Mouse (Mus musculus) brown adipose tissue, adult 24 weeks (tissue): ENCODE results near the gene Trpm4. TPM values are rescaled to one million over a fixed set of nuclear protein-coding genes. Genes with fewer than 3 reads are reported as not detected.

Experiments used
- H3K27ac ChIP-seq: fragments of 200-500 bp; replicated peaks from 2 replicates; pipeline ENCODE4 v1.5.1; 2012; ENCODE audit warnings: low read depth, mild to moderate bottlenecking, low read length
- H3K4me1 ChIP-seq: fragments of 200-500 bp; 2 replicates; pipeline ENCODE4 v1.6.1; 2012; ENCODE audit warnings: low read length, mixed read lengths; ENCODE audit not compliant: control insufficient read depth, insufficient read depth, insufficient read length
- H3K4me3 ChIP-seq: fragments of 200-500 bp; 2 replicates; pipeline ENCODE4 v1.5.1; 2012; ENCODE audit warnings: low read depth, mild to moderate bottlenecking, low read length, moderate library complexity; ENCODE audit not compliant: insufficient read depth
- polyA plus RNA-seq: library from polyadenylated mRNA; stranded (reverse); fragments of >200 nt; gene quantifications from 2 replicates; pipeline ENCODE4 v1.2.4, GENCODE M21; 2012; ENCODE audit not compliant: missing spikeins, insufficient read depth, insufficient read length

Gene Trpm4
- polyA plus RNA-seq, 1 experiment, result 4.0 TPM

DNA sequence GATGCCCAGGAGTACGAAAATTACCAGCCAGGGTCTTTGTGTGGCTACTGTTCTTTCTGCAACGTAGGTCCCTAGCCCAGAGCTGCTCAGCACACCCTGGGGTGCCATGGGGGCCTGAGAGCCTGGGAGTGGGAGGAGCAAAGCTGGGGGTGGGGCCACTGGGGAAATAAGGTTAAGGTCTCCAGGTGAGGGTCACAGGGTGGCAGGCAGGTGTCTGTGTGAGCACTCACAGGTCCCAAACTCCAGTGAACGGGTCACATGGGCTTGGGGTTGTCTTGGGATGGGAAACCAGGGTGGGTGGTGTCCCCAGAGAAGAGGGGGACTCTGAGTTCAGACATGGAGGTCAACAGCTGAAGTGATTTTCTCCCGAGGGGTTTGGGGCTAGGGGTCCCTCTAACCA lies 3.9 kb upstream of the Trpm4 start:
- Histone ChIP-seq H3K4me3 (no peak overlapping the region), H3K27ac (no peak overlapping the region), H3K4me1 (peaks cover 16% of the 10 kb centered on the region)

DNA sequence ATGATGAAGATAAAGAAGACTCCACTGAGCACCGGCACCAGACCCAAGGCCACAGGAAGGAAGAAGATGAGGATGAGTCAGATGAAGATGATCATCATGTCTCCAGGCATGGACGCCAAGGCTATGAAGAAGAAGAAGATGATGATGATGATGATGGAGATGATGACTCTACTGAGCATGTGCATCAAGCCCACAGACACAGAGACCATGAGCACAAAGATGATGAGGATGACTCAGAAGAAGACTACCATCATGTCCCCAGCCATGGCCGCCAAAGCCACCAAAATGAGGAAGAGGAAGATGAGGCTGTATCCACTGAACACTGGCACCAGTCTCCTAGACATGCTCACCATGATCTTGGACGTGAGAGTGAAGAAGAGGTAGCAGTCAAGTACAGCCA lies 2.7 kb upstream of the Trpm4 start:
- peaks cover 22% of the 10 kb centered on the region for H3K4me1 ChIP-seq
- no peak overlapping the region for H3K27ac ChIP-seq

DNA sequence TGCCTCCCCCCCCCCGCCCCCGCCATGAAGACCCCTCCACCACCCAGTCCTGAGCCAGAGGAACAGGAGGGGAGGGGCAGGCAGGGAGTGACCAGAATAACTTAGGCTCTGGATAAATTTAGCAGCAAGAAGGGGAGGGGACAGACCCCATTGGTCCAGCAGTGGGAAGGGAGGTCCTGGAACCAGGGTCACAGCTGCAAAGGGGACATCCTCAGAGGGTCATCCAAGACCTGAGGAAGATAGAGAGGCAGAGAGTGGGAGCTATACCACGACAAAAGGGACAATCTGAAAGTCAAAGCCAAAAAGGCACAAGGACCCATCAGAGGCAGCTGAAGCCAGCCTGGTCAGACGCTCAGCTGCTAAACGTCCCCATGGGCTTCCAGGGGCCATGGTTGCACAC lies 1.5 kb upstream of the Trpm4 start, which contains the start of gene Hrc:
TSS of gene Hrc (plus strand) at position 235 of the 400 bp plus-strand sequence.
- no peak within 1 kb of the TSS for H3K27ac ChIP-seq
- H3K4me3 ChIP-seq, result no peak within 1 kb of the TSS; the same call in 1 of the 2 replicates
- peaks cover 14% of the 10 kb centered on the region for H3K4me1 ChIP-seq

More for the DNA sequence above, 2.7 kb upstream of the Trpm4 start:
- H3K4me3 ChIP-seq, result no peak overlapping the region

DNA sequence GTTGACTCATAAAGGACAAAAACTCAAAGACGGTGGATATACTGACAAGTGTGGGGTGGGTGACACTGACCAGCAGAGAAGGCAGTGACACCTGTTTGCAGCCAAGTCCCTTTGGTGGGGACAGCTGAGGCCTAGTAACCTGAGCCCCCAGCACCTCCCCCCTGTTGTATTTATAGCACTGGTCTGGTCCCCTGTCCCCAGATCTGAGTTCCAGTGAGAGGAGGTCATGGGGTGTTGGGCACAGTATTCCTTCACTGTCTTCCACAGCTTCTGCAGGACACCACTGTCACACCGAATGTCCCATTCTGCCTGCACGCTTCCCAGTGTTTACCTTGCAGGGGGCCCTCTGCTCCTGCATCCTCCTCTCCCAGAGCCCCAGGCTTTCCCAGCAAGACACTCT lies 1.0 kb upstream of the Trpm4 start:
- peaks cover 11% of the 10 kb centered on the region for H3K4me1 ChIP-seq
- no peak overlapping the region for H3K27ac ChIP-seq
- no peak overlapping the region for H3K4me3 ChIP-seq

DNA sequence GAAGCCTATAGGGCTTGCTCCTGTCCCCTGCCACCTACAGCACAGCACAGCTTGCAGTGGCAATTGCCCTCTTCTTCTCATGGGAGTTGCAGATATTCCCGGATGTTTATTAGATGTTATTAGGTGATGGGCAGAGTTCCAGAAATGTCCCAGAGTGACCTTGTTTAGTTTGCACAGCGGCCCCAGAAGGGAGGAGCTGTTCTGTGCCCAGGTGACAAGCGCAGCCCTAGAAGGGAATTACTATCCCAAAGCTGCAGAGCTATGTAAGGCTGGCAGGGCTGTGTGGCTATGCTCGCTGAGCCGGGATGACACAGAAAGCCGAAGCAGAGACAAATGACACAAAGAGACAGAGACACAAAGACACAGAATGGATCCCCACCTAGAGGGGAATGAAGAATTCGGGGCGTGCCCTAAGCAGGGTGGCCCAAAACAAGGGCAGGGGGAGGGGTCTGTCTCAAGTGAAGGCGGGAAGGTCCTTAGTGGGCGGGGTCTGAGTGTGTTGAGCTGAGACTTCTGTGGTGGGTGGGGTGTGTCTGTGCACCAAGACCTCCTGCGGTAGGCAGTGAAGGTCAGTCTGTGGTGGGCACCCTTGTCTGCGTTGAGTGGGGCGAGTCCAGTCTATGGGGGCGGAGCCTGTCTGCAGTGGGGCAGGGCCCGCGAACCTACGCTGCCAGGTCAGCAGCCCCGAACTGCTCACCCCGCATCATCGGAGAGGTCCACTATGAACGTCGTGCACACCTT lies 725 bp downstream of the Trpm4 start:
- peak overlapping the region; percentile 42; the same call in 1 of the 2 replicates for H3K27ac ChIP-seq
- H3K4me1 ChIP-seq, result peaks cover 11% of the 10 kb centered on the region
- H3K4me3 ChIP-seq, result peak overlapping the region; percentile 74

DNA sequence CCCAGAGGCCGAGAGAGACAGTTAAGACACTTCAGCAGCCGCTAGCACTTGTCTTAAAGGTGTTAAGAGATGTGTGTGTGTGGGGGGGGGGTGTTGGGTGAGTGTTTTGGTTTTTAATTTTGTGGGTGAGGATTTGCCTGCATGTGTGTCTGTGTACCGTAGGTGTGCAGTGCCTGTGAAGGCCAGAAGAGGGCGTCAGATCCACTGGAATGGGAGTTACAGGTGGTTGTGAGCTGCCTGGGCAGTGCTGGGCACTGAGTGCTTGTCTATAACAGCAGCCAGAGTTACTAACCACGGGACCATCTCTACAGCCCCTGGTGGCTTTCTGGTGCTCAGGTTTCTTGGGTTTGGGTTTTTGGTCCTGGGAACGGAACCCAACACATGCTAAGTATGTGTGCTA lies 2.1 kb downstream of the Trpm4 start:
- no peak overlapping the region for H3K27ac ChIP-seq
- peaks cover 11% of the 10 kb centered on the region for H3K4me1 ChIP-seq
- no peak overlapping the region for H3K4me3 ChIP-seq

DNA sequence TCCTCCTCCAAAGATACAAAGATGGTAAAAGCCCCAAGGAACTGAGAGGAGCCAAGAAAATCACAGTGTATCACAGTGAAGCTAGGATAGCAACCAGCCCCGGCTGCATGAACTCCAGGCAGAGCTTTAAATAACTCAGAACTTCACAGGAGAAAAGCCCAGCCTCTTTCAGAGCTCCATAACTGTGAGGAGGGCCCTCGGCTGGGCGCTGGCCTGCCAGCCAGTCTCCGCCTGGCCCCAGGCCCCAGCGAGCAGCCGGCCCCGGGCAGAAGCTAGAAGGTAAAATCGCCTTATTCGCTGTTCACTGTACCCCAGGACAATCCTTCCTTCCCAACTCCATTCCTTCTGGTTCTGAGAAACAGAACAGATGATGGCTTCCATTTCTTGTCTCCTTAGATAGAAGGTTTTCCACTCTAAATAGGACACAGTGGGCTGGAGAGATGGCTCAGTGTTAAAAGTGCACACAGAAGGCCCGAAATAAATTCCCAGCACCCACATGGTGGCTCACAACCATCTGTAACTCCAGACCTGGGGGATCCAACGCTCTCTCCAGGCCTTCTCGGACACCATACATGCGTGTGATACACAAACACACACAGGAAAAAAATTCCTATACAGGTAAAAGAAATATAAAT lies 4.6 kb downstream of the Trpm4 start:
- no peak overlapping the region for H3K4me3 ChIP-seq
- peaks cover 11% of the 10 kb centered on the region for H3K4me1 ChIP-seq
- no peak overlapping the region for H3K27ac ChIP-seq

DNA sequence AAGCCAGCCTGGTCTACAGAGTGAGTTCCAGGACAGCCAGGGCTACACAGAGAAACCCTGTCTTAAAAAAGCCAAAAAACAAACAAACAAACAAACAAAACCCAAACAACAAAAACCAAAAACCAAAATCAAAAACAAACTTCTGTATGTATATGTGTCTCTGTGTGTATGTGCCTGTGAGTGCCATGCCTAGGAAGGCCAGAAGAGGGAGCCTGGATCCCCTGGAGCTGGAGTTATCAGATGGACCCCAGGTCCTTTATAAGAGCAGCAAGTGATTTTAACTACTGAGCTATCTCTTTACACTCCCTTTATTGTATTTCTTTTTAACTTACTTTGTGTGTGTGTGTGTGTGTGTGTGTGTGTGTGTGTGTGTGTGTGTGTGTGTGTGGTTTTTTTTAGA lies 7.8 kb downstream of the Trpm4 start:
- H3K27ac ChIP-seq, result no peak overlapping the region
- H3K4me1 ChIP-seq, result no peaks in the 10 kb centered on the region
- no peak overlapping the region for H3K4me3 ChIP-seq

DNA sequence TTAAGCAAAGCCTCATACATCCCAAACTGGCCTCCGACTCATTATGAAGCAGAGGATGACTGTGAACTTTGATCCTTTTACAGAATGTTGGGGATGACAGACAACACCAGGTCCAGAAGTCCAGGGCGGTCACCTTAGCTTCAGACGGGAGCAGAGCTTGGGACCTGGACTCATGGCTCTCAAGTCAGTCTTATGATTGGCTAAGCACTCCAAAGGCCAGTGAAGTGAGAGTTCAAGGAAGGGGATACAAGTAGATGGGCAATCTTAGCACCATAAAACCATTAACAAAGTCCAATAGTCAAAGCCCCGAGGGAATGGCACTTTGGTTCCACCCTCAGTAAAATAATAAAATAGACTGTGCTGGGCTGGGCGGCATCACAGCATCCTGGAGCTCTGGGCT lies 10.5 kb downstream of the Trpm4 start:
- Histone ChIP-seq H3K4me1 (no peaks in the 10 kb centered on the region), H3K4me3 (no peak overlapping the region), H3K27ac (no peak overlapping the region)

DNA sequence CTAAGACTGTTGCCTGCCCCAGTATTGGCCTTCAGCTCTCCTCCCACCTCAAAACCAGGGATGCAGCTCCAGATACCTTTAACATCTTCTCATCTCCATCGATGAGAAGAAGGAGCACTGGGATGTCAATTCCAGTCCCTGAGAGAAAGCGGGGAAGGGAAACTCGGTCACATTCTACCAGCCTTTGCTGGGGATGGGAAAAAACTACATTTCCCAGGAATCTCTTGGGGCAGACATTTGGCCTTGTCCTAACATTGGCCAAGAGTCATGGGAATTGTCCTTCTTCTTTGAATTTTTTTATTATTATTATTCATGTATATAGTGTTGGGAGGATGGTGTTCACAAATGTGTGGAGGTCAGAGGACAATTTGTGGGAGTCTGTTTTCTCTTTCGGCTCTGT lies 11.3 kb downstream of the Trpm4 start:
- Histone ChIP-seq H3K4me1 (no peaks in the 10 kb centered on the region), H3K4me3 (no peak overlapping the region), H3K27ac (no peak overlapping the region)

DNA sequence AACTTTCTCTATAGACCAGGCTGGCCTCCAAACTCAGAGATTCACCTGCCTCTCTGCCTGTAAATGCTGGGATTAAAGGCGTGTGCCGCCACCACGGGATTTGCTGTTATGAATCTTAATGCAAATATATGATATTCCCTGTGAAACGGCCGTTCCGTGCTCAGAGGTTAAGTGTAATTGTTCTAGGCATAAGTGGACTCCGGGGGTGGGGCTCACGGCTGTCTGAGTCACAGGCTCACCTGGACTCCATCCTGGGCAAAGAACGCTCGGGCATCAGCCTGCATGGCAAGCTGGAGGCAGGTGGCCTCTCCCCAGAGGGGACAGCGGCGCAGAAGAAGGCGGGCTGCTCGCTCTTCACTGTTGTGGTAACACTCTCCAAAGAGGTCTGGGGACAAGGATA lies 17.0 kb downstream of the Trpm4 start:
- no peaks in the 10 kb centered on the region for H3K4me1 ChIP-seq
- no peak overlapping the region for H3K4me3 ChIP-seq
- no peak overlapping the region for H3K27ac ChIP-seq

DNA sequence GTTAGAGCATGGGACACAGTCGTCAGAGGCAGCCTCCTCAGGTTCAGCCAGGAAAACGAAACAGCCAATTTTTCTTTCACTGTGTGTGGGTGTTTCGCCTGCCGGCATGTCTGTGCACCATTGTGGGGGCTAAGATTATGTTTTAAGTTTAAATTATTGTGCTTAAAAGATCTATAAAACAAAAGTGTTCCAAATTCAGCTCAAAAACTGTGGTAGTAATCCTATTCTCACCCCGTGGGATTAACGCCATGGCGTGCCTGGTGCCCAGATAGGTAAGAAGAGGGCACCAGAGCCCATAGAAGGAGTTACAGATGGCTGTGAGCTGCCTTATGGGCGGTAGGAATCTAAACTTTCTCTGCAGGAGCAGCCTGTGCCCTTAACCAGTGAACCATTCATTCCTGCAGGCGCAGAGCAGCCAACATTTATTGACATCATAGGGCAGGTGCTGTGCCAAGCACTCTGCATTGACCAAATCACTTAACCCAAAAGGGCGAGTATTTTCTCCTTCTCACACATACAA lies 18.3 kb downstream of the Trpm4 start:
- H3K4me1 ChIP-seq, result no peaks in the 10 kb centered on the region

DNA sequence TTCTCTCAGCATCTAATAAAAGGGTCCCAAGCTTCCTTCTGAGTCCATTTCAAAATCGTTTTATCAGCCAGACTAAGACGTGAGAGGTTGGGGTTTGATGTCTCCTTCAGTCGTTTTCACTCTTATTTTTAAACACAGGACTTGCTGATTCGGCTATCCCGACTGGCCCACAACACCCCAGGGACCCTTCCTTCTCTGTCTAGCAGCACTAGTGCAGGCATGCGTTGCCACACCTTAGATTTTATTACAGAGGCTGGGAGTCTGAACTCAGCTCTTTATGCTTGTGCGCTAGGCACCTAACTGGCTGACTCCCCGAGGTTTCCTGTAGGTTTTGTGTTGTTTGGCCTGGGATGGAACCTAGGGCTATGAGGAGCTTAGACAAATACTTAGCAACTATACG lies 20.1 kb downstream of the Trpm4 start:
- Histone ChIP-seq H3K27ac (no peak overlapping the region), H3K4me1 (no peaks in the 10 kb centered on the region), H3K4me3 (no peak overlapping the region)

More for the DNA sequence above, 18.3 kb downstream of the Trpm4 start:
- Histone ChIP-seq H3K4me3 (no peak overlapping the region), H3K27ac (no peak overlapping the region)

DNA sequence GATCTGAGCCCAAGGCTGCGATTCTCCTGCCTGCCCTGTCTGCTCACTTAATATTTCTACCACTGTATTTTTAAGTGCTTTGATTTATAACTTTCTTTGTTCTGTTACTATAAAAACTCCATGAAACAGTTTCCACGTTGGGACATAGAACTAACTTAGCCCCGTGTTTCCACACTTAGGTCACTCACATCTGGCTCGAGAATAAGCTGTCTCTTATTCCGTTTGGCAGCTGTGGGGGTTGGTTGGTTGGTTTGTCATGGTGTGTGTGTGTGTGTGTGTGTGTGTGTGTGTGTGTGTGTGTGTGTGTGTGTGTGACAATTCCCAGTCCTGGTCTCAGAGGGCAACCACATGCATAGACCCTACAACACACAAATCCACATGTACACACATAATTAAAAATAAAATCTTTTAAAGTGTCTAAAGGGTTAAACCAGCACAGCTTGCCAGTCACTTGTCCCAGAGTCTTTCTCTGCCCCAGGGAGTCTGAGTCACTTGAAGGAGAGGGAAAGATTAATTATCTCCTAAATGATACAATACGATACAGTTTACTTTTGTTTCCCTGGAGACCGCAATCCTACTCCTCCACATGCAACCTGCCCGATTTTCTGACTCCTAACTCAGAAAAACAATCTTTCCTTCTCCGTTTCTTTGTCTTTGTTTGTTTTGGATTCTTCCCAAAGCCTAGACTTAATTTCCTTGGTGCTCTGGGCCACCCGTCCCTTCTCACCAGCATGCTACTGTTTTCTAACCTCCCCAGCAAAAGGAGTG lies 20.7 kb downstream of the Trpm4 start:
- no peak overlapping the region for H3K27ac ChIP-seq
- H3K4me1 ChIP-seq, result no peaks in the 10 kb centered on the region
- no peak overlapping the region for H3K4me3 ChIP-seq

DNA sequence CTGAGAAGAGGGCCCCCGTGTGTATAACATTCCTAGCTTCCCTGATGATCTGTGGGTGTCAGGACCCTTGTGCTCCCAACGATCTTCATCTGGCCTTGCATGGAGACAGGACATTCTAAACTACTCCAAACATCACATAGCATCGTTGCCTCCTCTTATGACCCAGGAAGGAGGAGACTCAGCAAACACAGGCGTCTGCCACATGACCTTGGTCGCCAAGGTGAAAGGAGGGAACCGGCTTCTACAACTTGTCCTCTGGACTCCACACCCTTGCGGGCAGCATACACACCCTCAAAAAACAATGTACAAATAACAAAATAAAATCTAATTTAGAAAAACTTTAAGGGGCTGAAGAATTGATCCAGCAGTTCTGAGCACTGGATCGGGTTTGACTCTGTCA lies 21.6 kb downstream of the Trpm4 start:
- Histone ChIP-seq H3K4me3 (no peak overlapping the region), H3K4me1 (no peaks in the 10 kb centered on the region), H3K27ac (no peak overlapping the region)
